Mouse (Mus musculus): ENCODE data around the gene Vmn1r202.
"Not testable (repeated sequence)": the region's sequence is repeated elsewhere in the genome, so short reads cannot be mapped to it uniquely, and the experiment has no call there.

Gene Vmn1r202

GRCm38 (mm10) chr13:22505281-22505680 lies at the start of gene Vmn1r202:
TSS of gene Vmn1r202 (minus strand) at chr13:22505381.
- DNase-seq: no peak

- DNase-seq: not testable (repeated sequence)
Observed at GRCm38 (mm10) chr13:22552898-22553297, 47.7 kb upstream of the Vmn1r202 start, which contains the start of gene Vmn1r204. TSS of gene Vmn1r204 (plus strand) at chr13:22553198.

GRCm38 (mm10) chr13:22517814-22518213 lies 12.6 kb upstream of the Vmn1r202 start, which contains the start of gene Vmn1r203:
TSS of gene Vmn1r203 (plus strand) at chr13:22518114.
- no peak for DNase-seq

GRCm38 (mm10) chr13:22502431-22502830 lies 2.8 kb downstream of the Vmn1r202 start:
- DNase-seq: no peak

GRCm38 (mm10) chr13:22471623-22472022 lies 33.6 kb downstream of the Vmn1r202 start, which contains the start of gene Vmn1r201:
TSS of gene Vmn1r201 (plus strand) at chr13:22471923.
- DNase-seq: no peak

DNA sequence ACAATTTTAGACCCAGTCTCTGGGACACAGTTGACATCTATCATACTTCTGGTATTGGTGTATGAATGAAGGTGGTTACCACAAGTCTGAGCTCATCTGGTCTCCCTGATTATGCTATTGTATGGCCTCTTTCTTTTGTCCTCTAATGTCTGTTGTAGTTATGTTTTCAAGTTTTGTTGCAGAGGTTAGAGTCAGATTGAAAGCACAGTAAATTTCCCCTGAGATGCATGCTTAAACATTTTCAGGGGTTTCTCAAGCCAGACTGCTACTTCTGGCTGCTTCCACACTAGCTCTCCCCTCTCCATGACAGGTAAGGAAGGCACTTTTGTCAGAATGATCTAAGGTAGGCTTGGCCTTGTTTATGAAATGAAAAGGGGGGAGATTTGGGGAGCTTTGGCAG lies 50.0 kb downstream of the Vmn1r202 start:
- DNase-seq: no peak
